Mouse (Mus musculus) olfactory bulb, adult 2 months (tissue): ENCODE measurements around the gene Gabrr3. TPM values are rescaled to one million over a fixed set of nuclear protein-coding genes. Genes with fewer than 3 reads are reported as not detected.

ENCODE experiments used
- H3K27ac ChIP-seq: fragments of 200-500 bp; 2 replicates; pipeline ENCODE4 v1.5.1; 2012; ENCODE audit warnings: low read depth, low read length; ENCODE audit not compliant: insufficient read depth
- H3K4me1 ChIP-seq: fragments of 200-500 bp; 2 replicates; pipeline ENCODE4 v1.6.1; 2012; ENCODE audit warnings: low read length; ENCODE audit not compliant: control insufficient read depth, insufficient read depth
- H3K4me3 ChIP-seq: fragments of 200-500 bp; 2 replicates; pipeline ENCODE4 v1.5.1; 2012; ENCODE audit warnings: mild to moderate bottlenecking, low read depth, low read length, moderate library complexity; ENCODE audit not compliant: insufficient read depth
- CTCF ChIP-seq: fragments of 200-500 bp; IDR thresholded peaks from 2 replicates; pipeline ENCODE4 v1.5.1; 2012; ENCODE audit warnings: low read depth, mild to moderate bottlenecking, low read length, moderate library complexity; ENCODE audit not compliant: insufficient read depth
- POLR2A ChIP-seq: fragments of 200-500 bp; IDR thresholded peaks from 2 replicates; pipeline ENCODE4 v1.6.1; 2012; ENCODE audit warnings: mild to moderate bottlenecking, low read depth, low read length, moderate library complexity; ENCODE audit not compliant: insufficient read depth
- WGBS: fragments of 180-500 bp; shearing (Covaris S2); methylation state at CpG from one replicate; pipeline ENCODE4 v1.1.7; 2018; 5-methylcytosine and 5-hydroxymethylcytosine counted together
- polyA plus RNA-seq: library from polyadenylated mRNA; stranded (reverse); fragments of >200 nt; gene quantifications from 2 replicates; pipeline ENCODE4 v1.2.4, GENCODE M21; 2012; ENCODE audit warnings: low replicate concordance; ENCODE audit not compliant: missing spikeins, insufficient read depth, insufficient read length

Gene Gabrr3
- polyA plus RNA-seq = not detected in 2 replicates

GRCm38 (mm10) chr16:59407032-59407431, at the start of gene Gabrr3:
Gabrr3 (plus strand) TSS chr16:59407332.
- TF ChIP-seq POLR2A (no peak), CTCF (no peak)
- WGBS = 77% methylated on average over 5 of the region's 5 CpGs
- no peak within 1 kb of the TSS for H3K4me3 ChIP-seq
- H3K27ac ChIP-seq = no peak within 1 kb of the TSS
- no peaks in the 10 kb centered on the region for H3K4me1 ChIP-seq

GRCm38 (mm10) chr16:59363893-59364292, 43.2 kb upstream of the Gabrr3 start, which contains the start of gene Olfr209:
Olfr209 (minus strand) TSS chr16:59363993.
- H3K27ac ChIP-seq = no peak within 1 kb of the TSS
- H3K4me3 ChIP-seq = no peak within 1 kb of the TSS
- H3K4me1 ChIP-seq = no peaks in the 10 kb centered on the region
- 76% methylated on average over 2 of the region's 2 CpGs for WGBS
- TF ChIP-seq POLR2A (no peak), CTCF (no peak)

GRCm38 (mm10) chr16:59393300-59393699, 13.8 kb upstream of the Gabrr3 start:
- Histone ChIP-seq H3K4me3 (no peak overlapping the region), H3K4me1 (no peaks in the 10 kb centered on the region), H3K27ac (no peak overlapping the region)
- WGBS = 68% methylated on average over 3 of the region's 3 CpGs
- no peak for TF ChIP-seq CTCF
- TF ChIP-seq POLR2A = no peak

GRCm38 (mm10) chr16:59401102-59401501, 6.0 kb upstream of the Gabrr3 start:
- TF ChIP-seq CTCF = no peak
- no peak for TF ChIP-seq POLR2A
- WGBS = 88% methylated on average over 7 of the region's 7 CpGs
- no peaks in the 10 kb centered on the region for H3K4me1 ChIP-seq
- no peak overlapping the region for H3K27ac ChIP-seq
- no peak overlapping the region for H3K4me3 ChIP-seq

- H3K4me3 ChIP-seq = no peak overlapping the region
- TF ChIP-seq CTCF (no peak), POLR2A (no peak)
- H3K4me1 ChIP-seq = no peaks in the 10 kb centered on the region
- WGBS = 86% methylated on average over 4 of the region's 4 CpGs
- H3K27ac ChIP-seq = no peak overlapping the region
Observed at GRCm38 (mm10) chr16:59401985-59402384, 5.1 kb upstream of the Gabrr3 start.

GRCm38 (mm10) chr16:59403684-59404083, 3.4 kb upstream of the Gabrr3 start:
- TF ChIP-seq POLR2A = no peak
- TF ChIP-seq CTCF = no peak
- no peak overlapping the region for H3K27ac ChIP-seq
- no peak overlapping the region for H3K4me3 ChIP-seq
- H3K4me1 ChIP-seq = no peaks in the 10 kb centered on the region
- 8% methylated on average over 4 of the region's 4 CpGs for WGBS

- TF ChIP-seq POLR2A (no peak), CTCF (no peak)
- Histone ChIP-seq H3K4me3 (no peak overlapping the region), H3K27ac (no peak overlapping the region), H3K4me1 (no peaks in the 10 kb centered on the region)
- WGBS = 78% methylated on average over 9 of the region's 9 CpGs
Observed at GRCm38 (mm10) chr16:59404798-59405197, 2.3 kb upstream of the Gabrr3 start.

GRCm38 (mm10) chr16:59409341-59409748, 2.2 kb downstream of the Gabrr3 start:
- Histone ChIP-seq H3K27ac (no peak overlapping the region), H3K4me1 (no peaks in the 10 kb centered on the region), H3K4me3 (no peak overlapping the region)
- WGBS = 62% methylated on average over 15 of the region's 15 CpGs
- TF ChIP-seq POLR2A (no peak), CTCF (no peak)

- H3K27ac ChIP-seq = no peak overlapping the region
Observed at GRCm38 (mm10) chr16:59409800-59410199, 2.7 kb downstream of the Gabrr3 start.

GRCm38 (mm10) chr16:59413475-59413874, 6.3 kb downstream of the Gabrr3 start:
- Histone ChIP-seq H3K4me1 (no peaks in the 10 kb centered on the region), H3K4me3 (no peak overlapping the region), H3K27ac (no peak overlapping the region)
- TF ChIP-seq POLR2A (no peak), CTCF (no peak)
- 28% methylated on average over 4 of the region's 4 CpGs for WGBS

More at GRCm38 (mm10) chr16:59409800-59410199, 2.7 kb downstream of the Gabrr3 start:
- H3K4me1 ChIP-seq = no peaks in the 10 kb centered on the region
- TF ChIP-seq CTCF (no peak), POLR2A (no peak)
- H3K4me3 ChIP-seq = no peak overlapping the region
- WGBS = 62% methylated on average over 2 of the region's 2 CpGs
